Mouse (Mus musculus) E14TG2a.4 (cell line): ENCODE results near the gene Mrpl49.

Experiments used
- CTCF ChIP-seq: conservative IDR thresholded peaks from 2 replicates; pipeline ENCODE4 v1.5.1; 2014; ENCODE audit warnings: low read length
- NANOG ChIP-seq: IDR thresholded peaks from 2 replicates; pipeline ENCODE4 v1.6.1; 2014; ENCODE audit warnings: borderline replicate concordance, low read length, mixed read lengths
- POU5F1 ChIP-seq: IDR thresholded peaks from 2 replicates; pipeline ENCODE4 v1.6.1; 2014; ENCODE audit warnings: low read length, borderline replicate concordance

GRCm38 (mm10) chr19:6084478-6085248, 27.1 kb upstream of the Mrpl49 start, which contains the start of the genes Zfpl1 and Cdca5:
- TF ChIP-seq CTCF, result no peak
- TF ChIP-seq POU5F1, result no peak
- TF ChIP-seq NANOG, result no peak
